Mouse (Mus musculus): ENCODE data around the gene Tipin. TPM values are rescaled to one million over a fixed set of nuclear protein-coding genes. Genes with fewer than 3 reads are reported as not detected.

Gene Tipin
- polyA plus RNA-seq, 1 experiment from 2014 or later: 306 TPM

DNA sequence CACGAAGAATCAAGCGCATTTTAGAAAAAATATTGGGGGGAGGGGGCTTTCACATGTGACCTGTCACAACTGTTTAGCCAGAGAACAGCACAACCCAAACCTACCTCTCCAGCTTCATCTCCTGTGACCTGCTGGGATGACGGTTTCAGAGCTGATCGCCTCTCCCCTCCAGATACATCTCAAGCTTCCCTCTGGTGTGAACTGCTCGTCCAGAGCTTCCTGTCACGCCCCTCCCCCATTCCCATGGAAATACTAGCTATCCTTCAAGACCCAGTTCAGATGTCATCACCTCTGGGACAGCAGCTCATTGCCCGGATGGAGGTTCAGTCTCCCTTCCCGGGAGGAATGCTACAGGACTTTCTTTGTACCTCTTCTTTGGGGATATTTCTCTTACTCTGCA lies 40.7 kb upstream of the Tipin start:
- 27% methylated on average over 8 of the region's 8 CpGs for WGBS
- no peak overlapping the region for H3K27ac ChIP-seq (replicated peaks; ENCODE audit: low read depth, low read length)
- ATAC-seq (replicated peaks; ENCODE audit: insufficient number of reproducible peaks, low FRiP score, low TSS enrichment, low read depth) (no peak), DNase-seq (ENCODE audit: low spot score) (peak; percentile 49)
- no peaks in the 10 kb centered on the region for H3K9me3 ChIP-seq (replicated peaks; ENCODE audit: control insufficient read depth, low read length)
- H3K36me3 ChIP-seq (replicated peaks; ENCODE audit: control insufficient read depth, insufficient read depth, low read depth, low read length): no peaks in the 10 kb centered on the region
- H3K9ac ChIP-seq (replicated peaks; ENCODE audit: low read length): peak overlapping the region; percentile 37; the same call in 1 of the 2 replicates
- no peak overlapping the region for H3K4me3 ChIP-seq (ENCODE audit: low read depth, low read length)
- H3K27me3 ChIP-seq (ENCODE audit: control insufficient read depth, insufficient read depth, low read length): no peaks in the 10 kb centered on the region
- H3K4me2 ChIP-seq (ENCODE audit: low read depth, low read length): peak overlapping the region; percentile 10; the same call in 1 of the 2 replicates
- H3K4me1 ChIP-seq (ENCODE audit: control insufficient read depth, insufficient read depth, low read length): no peaks in the 10 kb centered on the region

DNA sequence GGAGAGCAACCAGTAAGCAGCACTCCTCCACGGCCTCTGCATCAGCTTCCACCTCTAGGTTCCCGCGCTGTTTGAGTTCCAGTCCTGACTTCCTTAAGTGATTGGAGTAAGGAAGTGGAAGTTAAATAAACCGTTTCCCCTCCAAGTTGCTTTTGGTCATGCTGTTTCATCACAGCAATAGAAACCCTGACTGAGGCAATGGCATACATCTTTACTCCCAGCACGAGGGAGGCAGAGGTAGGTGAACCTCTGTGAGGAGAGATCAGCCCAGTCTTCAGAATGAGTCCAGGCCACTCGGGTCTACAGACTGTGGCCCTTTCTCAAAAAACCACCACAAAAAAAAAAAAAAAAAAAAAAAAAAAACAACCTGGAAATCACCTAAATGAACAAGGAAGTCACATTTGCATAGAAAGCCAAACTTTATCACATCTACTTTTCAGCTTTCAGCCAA lies 39.0 kb upstream of the Tipin start:
- WGBS: 74% methylated on average over 6 of the region's 6 CpGs
- Histone ChIP-seq H3K27me3 (ENCODE audit: control insufficient read depth, insufficient read depth, low read length) (no peaks in the 10 kb centered on the region), H3K4me2 (ENCODE audit: low read depth, low read length) (no peak overlapping the region), H3K27ac (replicated peaks; ENCODE audit: low read depth, low read length) (no peak overlapping the region), H3K4me1 (ENCODE audit: control insufficient read depth, insufficient read depth, low read length) (no peaks in the 10 kb centered on the region), H3K9ac (replicated peaks; ENCODE audit: low read length) (no peak overlapping the region), H3K9me3 (replicated peaks; ENCODE audit: control insufficient read depth, low read length) (no peaks in the 10 kb centered on the region), H3K4me3 (ENCODE audit: low read depth, low read length) (no peak overlapping the region), H3K36me3 (replicated peaks; ENCODE audit: control insufficient read depth, insufficient read depth, low read depth, low read length) (no peaks in the 10 kb centered on the region)
- ATAC-seq (replicated peaks; ENCODE audit: insufficient number of reproducible peaks, low FRiP score, low TSS enrichment, low read depth): no peak
- no peak for DNase-seq (ENCODE audit: low spot score)

DNA sequence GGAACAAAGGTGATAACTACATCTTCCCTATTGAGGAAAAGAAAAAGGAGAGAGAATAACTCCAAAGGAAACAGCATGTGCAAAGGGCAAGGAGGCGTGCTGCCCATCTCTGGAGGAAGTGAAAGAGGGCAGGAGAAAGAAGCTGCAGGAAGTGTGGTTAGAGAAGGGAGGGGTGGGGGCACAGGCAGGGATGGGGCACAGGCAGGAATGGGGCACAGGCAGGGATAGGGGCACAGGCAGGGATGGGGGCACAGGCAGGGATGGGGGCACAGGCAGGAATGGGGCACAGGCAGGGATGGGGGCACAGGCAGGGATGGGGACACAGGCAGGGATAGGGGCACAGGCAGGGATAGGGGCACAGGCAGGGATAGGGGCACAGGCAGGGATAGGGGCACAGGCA lies 32.0 kb upstream of the Tipin start:
- no peak overlapping the region for H3K9ac ChIP-seq (replicated peaks; ENCODE audit: low read length)
- H3K27me3 ChIP-seq (ENCODE audit: control insufficient read depth, insufficient read depth, low read length): no peaks in the 10 kb centered on the region
- H3K27ac ChIP-seq (replicated peaks; ENCODE audit: low read depth, low read length): no peak overlapping the region
- H3K4me3 ChIP-seq (ENCODE audit: low read depth, low read length): no peak overlapping the region
- WGBS: 82% methylated on average over 1 of the region's 1 CpGs
- H3K4me1 ChIP-seq (ENCODE audit: control insufficient read depth, insufficient read depth, low read length): no peaks in the 10 kb centered on the region
- no peak overlapping the region for H3K4me2 ChIP-seq (ENCODE audit: low read depth, low read length)
- no peak for DNase-seq (ENCODE audit: low spot score)
- no peaks in the 10 kb centered on the region for H3K36me3 ChIP-seq (replicated peaks; ENCODE audit: control insufficient read depth, insufficient read depth, low read depth, low read length)
- no peaks in the 10 kb centered on the region for H3K9me3 ChIP-seq (replicated peaks; ENCODE audit: control insufficient read depth, low read length)
- no peak for ATAC-seq (replicated peaks; ENCODE audit: insufficient number of reproducible peaks, low FRiP score, low TSS enrichment, low read depth)

DNA sequence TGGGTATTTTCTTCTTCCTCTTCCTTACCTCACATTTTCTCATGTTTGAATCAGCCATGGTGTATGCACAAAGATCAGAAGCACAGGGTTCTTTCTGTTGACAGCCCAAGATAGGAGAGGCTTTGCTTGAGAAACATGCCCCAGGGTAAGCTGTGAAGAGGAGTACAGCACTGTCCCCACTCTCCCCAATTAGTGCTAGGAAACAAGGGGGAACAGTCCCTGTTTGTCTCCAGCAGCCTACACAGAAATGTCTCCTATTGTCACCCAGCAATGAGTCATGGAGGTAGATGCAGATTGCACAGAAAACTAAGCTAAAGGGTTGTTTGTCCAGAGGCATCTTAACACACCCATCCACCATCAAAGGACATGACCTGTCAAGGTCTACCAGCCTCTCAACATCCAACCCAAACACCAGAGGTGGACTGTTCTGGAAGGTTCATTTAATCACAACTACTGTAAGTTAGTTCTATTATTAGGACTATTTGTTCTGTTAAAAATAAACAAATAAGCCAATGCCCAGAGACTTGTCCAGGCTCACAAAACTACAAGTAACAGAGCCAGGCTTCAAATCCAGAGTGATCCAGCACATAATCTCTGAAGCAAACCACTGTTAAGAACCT lies 31.2 kb upstream of the Tipin start:
- no peak for DNase-seq (ENCODE audit: low spot score)
- Histone ChIP-seq H3K4me3 (ENCODE audit: low read depth, low read length) (no peak overlapping the region), H3K4me2 (ENCODE audit: low read depth, low read length) (no peak overlapping the region), H3K9ac (replicated peaks; ENCODE audit: low read length) (no peak overlapping the region), H3K4me1 (ENCODE audit: control insufficient read depth, insufficient read depth, low read length) (no peaks in the 10 kb centered on the region), H3K9me3 (replicated peaks; ENCODE audit: control insufficient read depth, low read length) (no peaks in the 10 kb centered on the region), H3K36me3 (replicated peaks; ENCODE audit: control insufficient read depth, insufficient read depth, low read depth, low read length) (no peaks in the 10 kb centered on the region), H3K27me3 (ENCODE audit: control insufficient read depth, insufficient read depth, low read length) (no peaks in the 10 kb centered on the region), H3K27ac (replicated peaks; ENCODE audit: low read depth, low read length) (no peak overlapping the region)
- ATAC-seq (replicated peaks; ENCODE audit: insufficient number of reproducible peaks, low FRiP score, low TSS enrichment, low read depth): no peak

DNA sequence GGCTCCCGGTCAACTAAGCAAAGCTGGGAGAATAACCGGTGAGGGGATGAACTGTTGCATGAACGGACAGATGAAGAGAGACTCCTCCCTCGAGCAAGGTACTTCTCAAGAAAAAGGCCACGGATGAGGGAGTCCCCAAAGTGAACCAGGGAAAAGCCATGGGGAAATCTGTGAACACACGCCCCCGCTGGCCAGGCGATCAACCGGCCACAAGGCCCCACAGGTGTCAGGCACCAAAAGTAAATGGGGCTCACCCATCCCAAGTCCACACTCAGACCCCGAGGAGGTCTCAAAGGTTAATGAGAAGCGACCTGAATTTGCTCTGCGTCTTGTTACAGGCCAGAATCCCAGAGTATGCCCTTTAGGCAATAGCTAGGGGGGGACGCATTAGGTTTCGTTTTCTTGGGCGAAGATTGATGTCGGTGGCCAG lies 28.8 kb upstream of the Tipin start:
- Histone ChIP-seq H3K4me1 (ENCODE audit: control insufficient read depth, insufficient read depth, low read length) (no peaks in the 10 kb centered on the region), H3K36me3 (replicated peaks; ENCODE audit: control insufficient read depth, insufficient read depth, low read depth, low read length) (no peaks in the 10 kb centered on the region), H3K27me3 (ENCODE audit: control insufficient read depth, insufficient read depth, low read length) (no peaks in the 10 kb centered on the region), H3K4me3 (ENCODE audit: low read depth, low read length) (peak overlapping the region; percentile 88), H3K9ac (replicated peaks; ENCODE audit: low read length) (peak overlapping the region; percentile 90), H3K9me3 (replicated peaks; ENCODE audit: control insufficient read depth, low read length) (no peaks in the 10 kb centered on the region), H3K4me2 (ENCODE audit: low read depth, low read length) (peak overlapping the region; percentile 78), H3K27ac (replicated peaks; ENCODE audit: low read depth, low read length) (peak overlapping the region; percentile 82; the same call in 1 of the 2 replicates)
- ATAC-seq (replicated peaks; ENCODE audit: insufficient number of reproducible peaks, low FRiP score, low TSS enrichment, low read depth): no peak
- no peak for DNase-seq (ENCODE audit: low spot score)
- WGBS: 0% methylated on average over 16 of the region's 16 CpGs

DNA sequence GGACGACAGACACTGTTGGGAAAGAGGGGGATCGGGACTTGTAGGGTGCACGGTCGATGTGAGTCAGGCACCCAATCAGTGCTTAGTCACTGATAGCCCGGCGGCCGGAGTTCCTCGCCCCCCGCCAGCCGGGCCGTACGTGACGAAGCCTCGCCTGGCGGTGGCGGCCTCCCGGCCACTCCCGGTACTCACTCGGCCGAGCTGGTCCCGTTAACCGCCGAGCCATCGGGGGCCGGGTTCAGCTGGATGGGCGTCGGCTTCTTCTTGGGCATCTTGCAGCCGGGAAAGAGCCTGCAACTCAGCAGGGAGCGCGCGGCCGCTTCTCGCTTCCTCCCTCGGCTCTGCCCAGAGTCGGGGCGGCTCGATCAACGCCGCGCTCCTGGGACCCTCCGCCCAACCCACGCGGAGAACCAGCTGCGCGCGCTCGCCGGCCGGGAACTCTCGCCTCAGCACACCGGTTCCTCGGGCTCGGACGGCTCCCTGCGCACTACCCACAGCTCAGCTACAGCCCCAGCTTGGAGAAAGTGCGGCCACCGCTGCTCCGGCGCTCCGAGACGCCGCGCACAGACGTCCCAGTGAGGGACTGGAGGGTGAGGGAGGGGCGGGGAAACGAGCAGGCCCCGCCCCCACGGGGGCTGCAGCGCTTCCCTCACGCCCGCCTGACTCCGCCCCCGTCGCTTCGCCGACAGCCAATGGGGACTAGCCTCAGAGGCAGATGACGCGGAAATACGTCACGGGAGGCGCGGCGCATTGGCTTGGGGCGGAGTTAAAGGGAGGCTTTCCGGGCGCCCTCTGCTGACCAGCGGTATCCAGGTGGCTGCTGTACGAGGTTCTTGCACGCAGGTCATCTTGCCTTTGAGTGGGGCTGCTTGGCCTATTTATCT lies 28.1 kb upstream of the Tipin start, which contains the start of gene Map2k1:
Gene Map2k1, minus strand, starts transcription at position 611 of the 884 bp plus-strand sequence.
- H3K4me2 ChIP-seq (ENCODE audit: low read depth, low read length): peak within 1 kb of the TSS; percentile 78

DNA sequence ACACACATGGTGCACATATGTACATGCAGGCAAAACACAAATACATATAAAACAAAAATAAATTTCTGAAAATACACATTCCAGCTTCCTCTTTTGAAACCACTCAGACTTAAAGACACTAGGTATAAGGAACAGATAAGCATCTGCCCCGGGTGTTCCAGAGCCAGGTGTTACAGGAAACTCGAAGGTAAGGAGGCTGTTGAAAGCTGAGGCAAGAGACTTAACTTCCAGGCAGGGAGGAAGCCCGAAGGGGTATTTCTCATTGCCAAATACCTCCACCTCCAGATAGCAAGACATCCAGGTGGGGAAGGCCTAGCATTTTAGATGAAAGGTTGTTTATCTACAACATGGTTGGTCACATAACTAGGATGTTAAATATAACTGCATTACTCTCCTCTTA lies 26.0 kb upstream of the Tipin start:
- H3K9me3 ChIP-seq (replicated peaks; ENCODE audit: control insufficient read depth, low read length): no peaks in the 10 kb centered on the region
- WGBS: 73% methylated on average over 3 of the region's 3 CpGs
- DNase-seq (ENCODE audit: low spot score): no peak
- no peak overlapping the region for H3K4me2 ChIP-seq (ENCODE audit: low read depth, low read length)
- H3K4me3 ChIP-seq (ENCODE audit: low read depth, low read length): no peak overlapping the region
- no peak overlapping the region for H3K9ac ChIP-seq (replicated peaks; ENCODE audit: low read length)
- no peaks in the 10 kb centered on the region for H3K36me3 ChIP-seq (replicated peaks; ENCODE audit: control insufficient read depth, insufficient read depth, low read depth, low read length)
- H3K4me1 ChIP-seq (ENCODE audit: control insufficient read depth, insufficient read depth, low read length): no peaks in the 10 kb centered on the region
- no peak overlapping the region for H3K27ac ChIP-seq (replicated peaks; ENCODE audit: low read depth, low read length)
- H3K27me3 ChIP-seq (ENCODE audit: control insufficient read depth, insufficient read depth, low read length): no peaks in the 10 kb centered on the region
- no peak for ATAC-seq (replicated peaks; ENCODE audit: insufficient number of reproducible peaks, low FRiP score, low TSS enrichment, low read depth)

More for the DNA sequence above, 28.1 kb upstream of the Tipin start, which contains the start of gene Map2k1:
- peak; percentile 91 for ATAC-seq (replicated peaks; ENCODE audit: insufficient number of reproducible peaks, low FRiP score, low TSS enrichment, low read depth)
- Histone ChIP-seq H3K36me3 (replicated peaks; ENCODE audit: control insufficient read depth, insufficient read depth, low read depth, low read length) (no peaks in the 10 kb centered on the region), H3K4me3 (ENCODE audit: low read depth, low read length) (peak within 1 kb of the TSS; percentile 88), H3K27ac (replicated peaks; ENCODE audit: low read depth, low read length) (peak within 1 kb of the TSS; percentile 82), H3K9ac (replicated peaks; ENCODE audit: low read length) (peak within 1 kb of the TSS; percentile 90), H3K9me3 (replicated peaks; ENCODE audit: control insufficient read depth, low read length) (no peaks in the 10 kb centered on the region), H3K4me1 (ENCODE audit: control insufficient read depth, insufficient read depth, low read length) (no peaks in the 10 kb centered on the region), H3K27me3 (ENCODE audit: control insufficient read depth, insufficient read depth, low read length) (no peaks in the 10 kb centered on the region)
- peak; percentile 100 for DNase-seq (ENCODE audit: low spot score)
- under 1% methylated on average over 88 of the region's 89 CpGs for WGBS

DNA sequence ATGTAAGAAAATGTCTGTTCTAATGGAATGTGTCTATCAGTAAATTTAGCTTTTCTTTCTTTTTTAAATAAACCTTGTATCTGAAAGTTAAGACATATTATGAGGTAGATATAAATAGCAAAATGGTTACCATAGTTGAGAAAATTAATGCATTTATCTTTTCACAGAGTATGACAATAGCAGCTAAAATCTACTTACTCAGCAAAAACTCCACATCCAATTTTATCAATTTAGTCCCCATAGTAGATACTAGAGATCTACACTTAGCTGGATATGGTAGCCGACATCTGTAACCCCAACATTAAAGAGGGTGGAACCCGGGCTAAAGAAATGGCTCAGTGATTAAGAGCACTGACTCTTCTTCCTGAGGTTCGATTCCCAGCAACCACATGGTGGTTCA lies 25.2 kb upstream of the Tipin start:
- Histone ChIP-seq H3K27me3 (ENCODE audit: control insufficient read depth, insufficient read depth, low read length) (no peaks in the 10 kb centered on the region), H3K9ac (replicated peaks; ENCODE audit: low read length) (no peak overlapping the region), H3K4me2 (ENCODE audit: low read depth, low read length) (no peak overlapping the region), H3K9me3 (replicated peaks; ENCODE audit: control insufficient read depth, low read length) (no peaks in the 10 kb centered on the region), H3K36me3 (replicated peaks; ENCODE audit: control insufficient read depth, insufficient read depth, low read depth, low read length) (no peaks in the 10 kb centered on the region), H3K4me1 (ENCODE audit: control insufficient read depth, insufficient read depth, low read length) (no peaks in the 10 kb centered on the region), H3K27ac (replicated peaks; ENCODE audit: low read depth, low read length) (no peak overlapping the region), H3K4me3 (ENCODE audit: low read depth, low read length) (no peak overlapping the region)
- DNase-seq (ENCODE audit: low spot score) (no peak), ATAC-seq (replicated peaks; ENCODE audit: insufficient number of reproducible peaks, low FRiP score, low TSS enrichment, low read depth) (no peak)
- 89% methylated on average over 3 of the region's 3 CpGs for WGBS

All from embryonic facial prominence, embryonic 11.5 days (tissue).